Mouse (Mus musculus) ES-E14 (cell line): Measurements from ENCODE around the gene Lmbr1l. TPM values are rescaled to one million over a fixed set of nuclear protein-coding genes. Genes with fewer than 3 reads are reported as not detected.

ENCODE experiments used
- DNase-seq: peaks from one replicate; pipeline ENCODE4 v3.0.0-alpha.2; 2013; ENCODE audit warnings: low read depth, low spot score
- H3K27ac ChIP-seq: 2 replicates; pipeline ENCODE4 v1.5.1; 2012; ENCODE audit warnings: low read depth, mild to moderate bottlenecking, low read length, moderate library complexity, mixed read lengths; ENCODE audit not compliant: poor library complexity, insufficient read depth, severe bottlenecking
- H3K36me3 ChIP-seq: 2 replicates; pipeline ENCODE4 v1.6.1; 2012; ENCODE audit warnings: mild to moderate bottlenecking, low read length, moderate library complexity, mixed read lengths; ENCODE audit not compliant: control insufficient read depth, poor library complexity, insufficient read depth, severe bottlenecking
- H3K4me1 ChIP-seq, 2 experiments: fragments of 150-350 bp in 1 of 2; sonication (generic) in 1 of 2; 2 replicates each; pipeline ENCODE4 v1.6.1; 2012; ENCODE audit warnings: low read length in 2 of 2, mild to moderate bottlenecking in 1 of 2, mixed read lengths in 1 of 2; ENCODE audit not compliant: control insufficient read depth in 2 of 2, insufficient read depth in 2 of 2, poor library complexity in 1 of 2
- H3K4me3 ChIP-seq, 2 experiments: fragments of 150-350 bp in 1 of 2; sonication (generic) in 1 of 2; 2 replicates each; pipeline ENCODE4 v1.5.1; 2012; ENCODE audit warnings: low read length in 2 of 2, low read depth in 1 of 2, mild to moderate bottlenecking in 1 of 2, mixed read lengths in 1 of 2; ENCODE audit not compliant: insufficient read depth in 1 of 2, poor library complexity in 1 of 2, severe bottlenecking in 1 of 2
- H3K9ac ChIP-seq: 2 replicates; pipeline ENCODE4 v1.6.1; 2012; ENCODE audit warnings: low read depth, mild to moderate bottlenecking, low read length, mixed read lengths; ENCODE audit not compliant: poor library complexity, insufficient read depth, severe bottlenecking
- H3K9me3 ChIP-seq: fragments of 150-350 bp; sonication (generic); 2 replicates; pipeline ENCODE4 v1.6.1; 2012; ENCODE audit warnings: low read depth, mild to moderate bottlenecking, low read length; ENCODE audit not compliant: control insufficient read depth, insufficient read depth
- CHD2 ChIP-seq: IDR thresholded peaks from 2 replicates; pipeline ENCODE4 v1.6.1; 2014; ENCODE audit warnings: mild to moderate bottlenecking, low read depth, low read length, inconsistent platforms
- HCFC1 ChIP-seq: IDR thresholded peaks from 2 replicates; pipeline ENCODE4 v1.6.1; 2012; ENCODE audit warnings: low read length, inconsistent platforms, borderline replicate concordance; ENCODE audit not compliant: insufficient read depth
- MAFK ChIP-seq: IDR thresholded peaks from 2 replicates; pipeline ENCODE4 v1.6.1; 2014; ENCODE audit warnings: mild to moderate bottlenecking, low read depth, low read length, inconsistent platforms; ENCODE audit not compliant: insufficient read depth
- ZC3H11A ChIP-seq: IDR thresholded peaks from 2 replicates; pipeline ENCODE4 v1.6.1; 2012; ENCODE audit warnings: low read depth, mild to moderate bottlenecking, inconsistent platforms, low read length, borderline replicate concordance
- ZNF384 ChIP-seq: IDR thresholded peaks from 2 replicates; pipeline ENCODE4 v1.6.1; 2012; ENCODE audit warnings: low read depth, low read length, inconsistent platforms
- in situ Hi-C, 2 experiments: fragments of 600-800 bp; cut with MboI; formaldehyde crosslinking; loops; one replicate each; pipeline ENCODE4 v1.15.1; 2025; ENCODE audit warnings: low sequenced_read_pairs in 2 of 2, inconsistent platforms in 1 of 2; ENCODE audit not compliant: unreplicated experiment in 2 of 2
- total RNA-seq: library from RNA; depleted of rRNA; stranded (reverse); fragments of 300-350 nt; gene quantifications from 2 replicates; pipeline ENCODE4 v1.2.3, GENCODE M21; 2012

Lmbr1l gene
- total RNA-seq, 1 experiment: 55.1 TPM

GRCm38 (mm10) chr15:98893940-98894745 is 23.9 kb downstream of the Lmbr1l start, which contains the start of gene Rhebl1:
Gene Rhebl1, minus strand, starts transcription at chr15:98894540.
- in situ Hi-C loops: no loop called here
- no peak for DNase-seq
- peak within 1 kb of the TSS; percentile 25 to 50 for H3K4me3 ChIP-seq
- H3K9ac ChIP-seq: peak within 1 kb of the TSS; percentile 8; the same call in 1 of the 2 replicates
- H3K9me3 ChIP-seq: no peaks in the 10 kb centered on the region
- H3K27ac ChIP-seq: no peak within 1 kb of the TSS
- no peaks in the 10 kb centered on the region for H3K36me3 ChIP-seq
- H3K4me1 ChIP-seq: peaks cover 5 to 10% of the 10 kb centered on the region in 2 experiments; a peak in 3 of 4 replicates
- TF ChIP-seq HCFC1: no peak
- TF ChIP-seq CHD2: no peak
- TF ChIP-seq ZNF384: no peak
- no peak for TF ChIP-seq ZC3H11A
- TF ChIP-seq MAFK: no peak

- no peaks in the 10 kb centered on the region for H3K36me3 ChIP-seq
- in situ Hi-C loops: no loop called here
- H3K4me3 ChIP-seq: no peak overlapping the region
- H3K9me3 ChIP-seq: no peaks in the 10 kb centered on the region
- H3K4me1 ChIP-seq: peaks cover 5 to 10% of the 10 kb centered on the region in 2 experiments; a peak in 3 of 4 replicates
- TF ChIP-seq HCFC1 (no peak), MAFK (no peak), ZC3H11A (no peak), CHD2 (no peak), ZNF384 (no peak)
- DNase-seq: no peak
- H3K9ac ChIP-seq: no peak overlapping the region
- no peak overlapping the region for H3K27ac ChIP-seq
Observed at GRCm38 (mm10) chr15:98893036-98893435, 25.0 kb downstream of the Lmbr1l start.

- no peaks in the 10 kb centered on the region for H3K36me3 ChIP-seq
- no peak for DNase-seq
- no peak for TF ChIP-seq CHD2
- no peak for TF ChIP-seq MAFK
- TF ChIP-seq ZC3H11A: no peak
- no peak for TF ChIP-seq ZNF384
- no peak for TF ChIP-seq HCFC1
- in situ Hi-C loops: no loop called here
- no peak overlapping the region for H3K9ac ChIP-seq
- no peak overlapping the region for H3K27ac ChIP-seq
- H3K4me3 ChIP-seq: no peak overlapping the region
- no peaks in the 10 kb centered on the region for H3K9me3 ChIP-seq
- H3K4me1 ChIP-seq: peaks cover 5 to 8% of the 10 kb centered on the region in 2 experiments; a peak in 3 of 4 replicates
Observed at GRCm38 (mm10) chr15:98891907-98892606, 26.0 kb downstream of the Lmbr1l start.

GRCm38 (mm10) chr15:98891198-98891742 is 26.8 kb downstream of the Lmbr1l start:
- peak overlapping the region; percentile 57 for H3K9ac ChIP-seq
- TF ChIP-seq ZNF384: no peak
- DNase-seq: peak; percentile 82
- H3K36me3 ChIP-seq: no peaks in the 10 kb centered on the region
- in situ Hi-C loops: no loop called here
- peaks cover 5 to 8% of the 10 kb centered on the region in 2 experiments; a peak in 3 of 4 replicates for H3K4me1 ChIP-seq
- peak overlapping the region; percentile 62 to 69 for H3K4me3 ChIP-seq
- H3K9me3 ChIP-seq: no peaks in the 10 kb centered on the region
- H3K27ac ChIP-seq: peak overlapping the region; percentile 52; the same call in 1 of the 2 replicates
